8 mouse cellular contexts compared by ENCODE assay signal in genomic region chr1:118389454-118390265, GRCm38 (mm10). TPM values are rescaled to one million over a fixed set of nuclear protein-coding genes. Genes with fewer than 3 reads are reported as not detected.
DNase-seq lines count a peak whose midpoint lies in the region; ATAC-seq and TF ChIP-seq lines count a peak whose summit lies in the region.

No protein-coding gene starts in this region.

- peak overlapping the region; percentile 76 for H3K4me3 ChIP-seq in lung, embryonic 15.5 days
- peak overlapping the region; percentile 92 for H3K4me3 ChIP-seq in forebrain, embryonic 15.5 days
- H3K4me3 ChIP-seq in liver, embryonic 14.5 days (ENCODE audit: insufficient read depth in 1 of 2, low read depth in 2 of 2, low read length in 2 of 2) = peak overlapping the region; percentile 93 to 99
- H3K4me3 ChIP-seq in neural tube, embryonic 15.5 days (replicated peaks) = peak overlapping the region; percentile 96

- peak overlapping the region; percentile 71 for H3K9ac ChIP-seq in lung, embryonic 15.5 days
- H3K9ac ChIP-seq in forebrain, embryonic 15.5 days (replicated peaks) = peak overlapping the region; percentile 92
- peak overlapping the region; percentile 100 for H3K9ac ChIP-seq in liver, embryonic 14.5 days (replicated peaks)
- peak overlapping the region; percentile 97 for H3K9ac ChIP-seq in neural tube, embryonic 15.5 days (replicated peaks)

- no peaks in the 10 kb centered on the region for H3K36me3 ChIP-seq in lung, embryonic 15.5 days
- peaks cover 10% of the 10 kb centered on the region; the same call in 1 of the 2 replicates for H3K36me3 ChIP-seq in forebrain, embryonic 15.5 days
- H3K36me3 ChIP-seq in liver, embryonic 14.5 days (replicated peaks; ENCODE audit: control insufficient read depth, insufficient read depth, low read depth) = no peaks in the 10 kb centered on the region; the same call in 1 of the 2 replicates
- H3K36me3 ChIP-seq in neural tube, embryonic 15.5 days = no peaks in the 10 kb centered on the region

- no peak for DNase-seq in lung, postnatal 25 days (ENCODE audit: low spot score)
- DNase-seq in c-Kit-negative CD71-positive TER-119-positive erythroid progenitor cells, embryonic 14.5 days (ENCODE audit: low read depth, low spot score) = peak; percentile 32
- peak; percentile 4 for DNase-seq in large intestine, adult 2 months (ENCODE audit: low read depth, low spot score)
- DNase-seq in liver, embryonic 14.5 days (ENCODE audit: low read depth in 3 of 3, low spot score in 3 of 3) = peak in 2 of 3 experiments; percentile 22 to 35
- DNase-seq in urinary bladder, adult 2 months (ENCODE audit: low spot score) = peak; percentile 60

- TF ChIP-seq CTCF in liver, embryonic 14.5 days (IDR thresholded peaks at IDR 0.05; ENCODE audit: low read depth) = no peak

- ATAC-seq in lung, embryonic 15.5 days (ENCODE audit: borderline replicate concordance, extremely low read depth, low FRiP score, low TSS enrichment) = peak; percentile 63
- peak; percentile 63 for ATAC-seq in forebrain, embryonic 15.5 days (replicated peaks)
- ATAC-seq in liver, embryonic 14.5 days (ENCODE audit: insufficient read depth) = peak; percentile 14
- ATAC-seq in neural tube, embryonic 15.5 days (ENCODE audit: low FRiP score) = peak; percentile 56

- under 1% methylated on average over 44 of the region's 44 CpGs for WGBS in lung, embryonic 15.5 days
- under 1% methylated on average over 44 of the region's 44 CpGs for whole genome bisulfite sequencing in forebrain, embryonic 15.5 days
- WGBS in large intestine, adult 2 months = 1% methylated on average over 44 of the region's 44 CpGs
- under 1% methylated on average over 44 of the region's 44 CpGs for WGBS in liver, embryonic 14.5 days (ENCODE audit: insufficient replicate concordance)
- 0% methylated on average over 43 of the region's 44 CpGs for WGBS in neural tube, embryonic 15.5 days

- peak overlapping the region; percentile 90 for H3K27ac ChIP-seq in lung, embryonic 15.5 days
- H3K27ac ChIP-seq in forebrain, embryonic 15.5 days (replicated peaks) = peak overlapping the region; percentile 94
- H3K27ac ChIP-seq in liver, embryonic 14.5 days = peak overlapping the region; percentile 82
- H3K27ac ChIP-seq in neural tube, embryonic 15.5 days (replicated peaks) = peak overlapping the region; percentile 94

- H3K27me3 ChIP-seq in lung, embryonic 15.5 days = no peaks in the 10 kb centered on the region
- H3K27me3 ChIP-seq in forebrain, embryonic 15.5 days = no peaks in the 10 kb centered on the region
- no peaks in the 10 kb centered on the region for H3K27me3 ChIP-seq in liver, embryonic 14.5 days (ENCODE audit: control insufficient read depth, insufficient read depth, low read length)
- H3K27me3 ChIP-seq in neural tube, embryonic 15.5 days (replicated peaks) = no peaks in the 10 kb centered on the region

- peak overlapping the region; percentile 71 for H3K4me2 ChIP-seq in lung, embryonic 15.5 days
- peak overlapping the region; percentile 67 for H3K4me2 ChIP-seq in forebrain, embryonic 15.5 days (replicated peaks)
- H3K4me2 ChIP-seq in liver, embryonic 14.5 days (ENCODE audit: low read depth) = peak overlapping the region; percentile 91
- H3K4me2 ChIP-seq in neural tube, embryonic 15.5 days = peak overlapping the region; percentile 78

- H3K4me1 ChIP-seq in lung, embryonic 15.5 days = peaks cover 13% of the 10 kb centered on the region
- peaks cover 36% of the 10 kb centered on the region for H3K4me1 ChIP-seq in forebrain, embryonic 15.5 days
- peaks cover 11 to 13% of the 10 kb centered on the region in 2 experiments for H3K4me1 ChIP-seq in liver, embryonic 14.5 days (replicated peaks; ENCODE audit: control insufficient read depth in 2 of 2, insufficient read depth in 2 of 2, low read length in 1 of 2)
- peaks cover 28% of the 10 kb centered on the region for H3K4me1 ChIP-seq in neural tube, embryonic 15.5 days

- H3K9me3 ChIP-seq in lung, embryonic 15.5 days = no peaks in the 10 kb centered on the region
- H3K9me3 ChIP-seq in forebrain, embryonic 15.5 days = no peaks in the 10 kb centered on the region
- H3K9me3 ChIP-seq in liver, embryonic 14.5 days (ENCODE audit: control insufficient read depth, low read length) = no peaks in the 10 kb centered on the region
- H3K9me3 ChIP-seq in neural tube, embryonic 15.5 days (replicated peaks) = no peaks in the 10 kb centered on the region

- TF ChIP-seq EP300 in liver, embryonic 14.5 days (IDR thresholded peaks at IDR 0.05; ENCODE audit: low read depth) = no peak

RNA-seq across cellular contexts. Expression of gene Clasp1, which starts 0.8 kb away (rescaled TPM):
- polyA plus RNA-seq in lung, embryonic 15.5 days (2015; fragmentation: Nextera tagmentation; extraction: Ambion mirVana) = 40.1 and 44.1 TPM in 2 replicates
- polyA plus RNA-seq in forebrain, embryonic 15.5 days (2015; fragmentation: Nextera tagmentation; extraction: Ambion mirVana) = 131 and 137 TPM in 2 replicates
- 9.8 and 12.0 TPM in 2 replicates for polyA plus RNA-seq in large intestine, adult 2 months (2012; rRNA removed)
- 5.5 and 6.5 TPM in 2 replicates for polyA plus RNA-seq in liver, embryonic 14.5 days (2012; rRNA removed)
- polyA plus RNA-seq in liver, embryonic 14.5 days (2014; fragmentation: Nextera tagmentation; extraction: Ambion mirVana) = 8.8 and 10.0 TPM in 2 replicates
- polyA plus RNA-seq in neural tube, embryonic 15.5 days (2015; fragmentation: Nextera tagmentation; extraction: Ambion mirVana) = 74.7 and 88.1 TPM in 2 replicates
- 21.1 and 29.4 TPM in 2 replicates for polyA plus RNA-seq in urinary bladder, adult 2 months (2012; rRNA removed)
